Mouse (Mus musculus) kidney, adult 2 months (tissue): ENCODE measurements at regions not wholly inside any gene's neighbourhood (a gene's known extent, or its start where the extent isn't known, plus 50 kb on each side); places are given as distances from the start of the nearest gene placed in this dataset.
"Not testable (repeated sequence)": the region's sequence is repeated elsewhere in the genome, so short reads cannot be mapped to it uniquely, and the experiment has no call there.

ENCODE experiments used
- DNase-seq: peaks from one replicate; pipeline ENCODE4 v3.0.0; 2021
- H3K27ac ChIP-seq: fragments of 200-500 bp; 2 replicates; pipeline ENCODE4 v1.5.1; 2012; ENCODE audit warnings: low read depth, low read length, control low read depth, inconsistent platforms; ENCODE audit not compliant: insufficient read depth
- H3K27me3 ChIP-seq: fragments of 200-500 bp; replicated peaks from 2 replicates; pipeline ENCODE4 v1.6.1; 2012; ENCODE audit warnings: mild to moderate bottlenecking, moderate library complexity, low read length, inconsistent platforms; ENCODE audit not compliant: control insufficient read depth, insufficient read depth
- H3K36me3 ChIP-seq: fragments of 200-500 bp; 2 replicates; pipeline ENCODE4 v1.6.1; 2012; ENCODE audit warnings: mild to moderate bottlenecking, moderate library complexity, low read length, inconsistent platforms; ENCODE audit not compliant: control insufficient read depth, insufficient read depth
- H3K4me1 ChIP-seq: fragments of 200-500 bp; 2 replicates; pipeline ENCODE4 v1.6.1; 2011; ENCODE audit warnings: low read length; ENCODE audit not compliant: control insufficient read depth, insufficient read depth
- H3K4me3 ChIP-seq: fragments of 200-500 bp; 2 replicates; pipeline ENCODE4 v1.5.1; 2011; ENCODE audit warnings: mild to moderate bottlenecking, low read depth, low read length, control low read depth; ENCODE audit not compliant: insufficient read depth
- CTCF ChIP-seq: fragments of 200-500 bp; conservative IDR thresholded peaks from 2 replicates; pipeline ENCODE4 v1.5.1; 2011; ENCODE audit warnings: low read depth, mild to moderate bottlenecking, control low read depth, low read length, moderate library complexity, mixed read lengths; ENCODE audit not compliant: insufficient read depth, insufficient read length
- POLR2A ChIP-seq: fragments of 200-500 bp; IDR thresholded peaks from one replicate; pipeline ENCODE4 v1.6.1; 2011; ENCODE audit warnings: low read depth, low read length, control low read depth
- WGBS: fragments of 180-500 bp; shearing (Covaris S2); methylation state at CpG from one replicate; pipeline ENCODE4 v1.1.7; 2018; 5-methylcytosine and 5-hydroxymethylcytosine counted together

DNA sequence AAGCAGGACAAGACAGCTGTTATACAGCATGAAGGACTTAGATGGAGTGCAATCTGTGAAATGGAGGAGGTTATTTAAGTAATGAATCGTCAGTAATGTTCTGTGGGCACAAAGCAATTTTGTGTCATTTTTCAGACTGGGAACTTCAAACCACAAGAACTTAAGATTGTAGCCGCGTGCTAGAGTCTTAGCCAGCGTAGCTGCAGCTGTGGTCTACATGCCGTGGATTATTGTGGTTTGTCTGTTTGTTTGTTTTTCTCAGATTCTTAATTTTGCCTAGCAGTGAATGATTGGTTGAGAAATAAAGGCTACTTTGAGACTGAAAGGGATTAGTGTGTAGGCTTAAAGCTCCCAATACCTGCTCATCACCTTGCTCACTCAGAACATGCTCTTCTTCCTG lies 348.1 kb downstream of the Sfmbt2 start:
- Histone ChIP-seq H3K4me1 (no peaks in the 10 kb centered on the region), H3K27me3 (no peaks in the 10 kb centered on the region), H3K36me3 (no peaks in the 10 kb centered on the region), H3K4me3 (no peak overlapping the region), H3K27ac (no peak overlapping the region)
- DNase-seq: no peak
- TF ChIP-seq POLR2A (no peak), CTCF (no peak)
- WGBS: 65% methylated on average over 5 of the region's 5 CpGs

DNA sequence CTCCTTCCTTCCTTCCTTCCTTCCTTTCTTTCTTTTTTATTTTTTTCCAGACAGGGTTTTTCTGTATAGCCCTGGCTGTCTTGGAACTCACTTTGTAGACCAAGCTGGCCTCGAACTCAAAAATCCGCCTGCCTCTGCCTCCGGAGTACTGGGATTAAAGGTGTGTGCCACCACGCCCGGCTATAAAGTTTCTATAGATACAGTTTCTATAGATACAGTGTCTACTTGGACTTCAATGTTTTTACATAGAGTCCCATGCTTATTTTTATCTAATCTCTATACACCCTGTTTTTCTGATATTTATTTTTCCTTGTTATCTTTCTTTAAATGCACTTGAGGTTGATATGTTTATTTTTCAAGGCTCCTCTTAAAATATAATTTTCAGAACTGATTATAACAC lies 364.0 kb downstream of the Sfmbt2 start:
- H3K4me1 ChIP-seq, DNase-seq, H3K27ac ChIP-seq, H3K27me3 ChIP-seq, H3K36me3 ChIP-seq, H3K4me3 ChIP-seq: not testable (repeated sequence)
- WGBS: 96% methylated on average over 5 of the region's 5 CpGs

DNA sequence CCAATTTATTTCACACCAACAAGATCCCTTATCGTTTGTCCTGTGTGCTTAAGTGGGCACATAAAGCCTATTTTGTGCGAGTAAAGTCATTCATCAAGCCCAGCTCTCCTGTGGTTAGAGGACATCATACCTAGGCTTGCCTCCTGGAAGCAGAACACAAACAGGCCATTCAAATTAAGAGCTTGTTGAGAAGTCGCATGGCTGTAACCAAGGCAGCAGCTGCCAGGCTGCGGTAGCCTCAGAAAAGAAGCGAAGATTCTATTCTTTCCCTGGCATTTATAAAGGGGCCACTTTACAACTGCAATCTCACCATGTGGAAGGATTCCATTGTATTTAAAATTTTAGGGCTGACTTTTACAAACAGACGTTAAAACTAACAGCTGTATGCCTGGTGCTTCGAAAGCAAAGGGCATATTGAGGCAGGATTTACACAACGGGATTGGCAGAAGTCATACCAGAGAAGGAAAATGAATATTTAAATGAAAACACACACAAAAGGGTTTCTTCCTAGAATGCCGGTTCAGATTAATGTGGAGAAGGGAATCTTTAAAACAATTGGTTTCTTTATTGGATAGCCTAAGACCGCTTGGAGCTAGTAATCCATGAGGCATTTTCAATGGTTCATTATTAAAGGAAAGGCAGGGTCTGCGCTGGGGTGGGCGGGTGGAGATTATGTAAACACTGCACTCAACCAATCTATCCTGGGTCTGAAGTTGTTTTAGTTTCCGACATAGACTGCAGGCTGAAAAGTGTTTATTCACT lies 366.6 kb downstream of the Sfmbt2 start:
- no peaks in the 10 kb centered on the region for H3K4me1 ChIP-seq
- no peak overlapping the region for H3K27ac ChIP-seq
- DNase-seq: no peak
- TF ChIP-seq CTCF (no peak), POLR2A (no peak)
- no peaks in the 10 kb centered on the region for H3K36me3 ChIP-seq
- H3K4me3 ChIP-seq: no peak overlapping the region
- WGBS: 37% methylated on average over 13 of the region's 13 CpGs
- H3K27me3 ChIP-seq: no peaks in the 10 kb centered on the region

DNA sequence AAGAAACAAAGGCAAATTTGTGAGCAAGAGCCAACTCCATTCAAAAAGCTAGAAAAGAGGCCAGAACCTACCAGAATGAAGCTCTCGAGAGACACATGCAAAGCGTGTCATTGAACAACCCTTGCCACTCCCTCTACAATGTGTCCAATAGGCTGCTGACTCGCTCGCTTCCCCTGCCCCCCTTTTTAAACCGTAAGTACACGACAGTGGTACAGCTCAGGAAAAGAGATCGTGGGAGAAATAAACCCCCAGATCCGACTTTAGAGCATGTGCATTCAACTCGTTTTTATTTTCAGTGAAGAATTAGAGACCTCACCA lies 367.1 kb downstream of the Sfmbt2 start:
- no peaks in the 10 kb centered on the region for H3K27me3 ChIP-seq
- 70% methylated on average over 9 of the region's 9 CpGs for WGBS
- H3K36me3 ChIP-seq: no peaks in the 10 kb centered on the region
- no peaks in the 10 kb centered on the region for H3K4me1 ChIP-seq
- no peak overlapping the region for H3K4me3 ChIP-seq
- TF ChIP-seq POLR2A (no peak), CTCF (no peak)
- H3K27ac ChIP-seq: no peak overlapping the region
- no peak for DNase-seq

DNA sequence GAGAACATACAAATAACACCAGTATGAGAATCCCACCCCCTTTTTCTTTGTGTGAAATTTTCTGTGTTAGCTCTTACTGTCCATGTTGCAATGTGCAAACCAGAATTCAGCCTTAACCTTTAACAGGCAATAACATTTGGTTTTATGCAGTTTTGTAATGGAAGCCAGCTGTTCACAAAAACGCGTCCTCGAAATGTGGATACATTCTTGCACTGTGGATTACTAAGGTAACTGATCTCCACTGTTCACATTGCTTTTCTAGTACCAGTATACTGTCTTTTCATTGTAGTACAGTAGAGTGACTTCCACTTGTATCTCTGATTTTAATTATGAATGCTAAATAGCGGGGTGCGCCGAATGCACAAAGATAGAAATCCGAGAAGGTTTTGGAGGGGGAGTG lies 374.8 kb downstream of the Sfmbt2 start:
- H3K36me3 ChIP-seq: no peaks in the 10 kb centered on the region
- no peaks in the 10 kb centered on the region for H3K4me1 ChIP-seq
- WGBS: 58% methylated on average over 7 of the region's 7 CpGs
- no peaks in the 10 kb centered on the region for H3K27me3 ChIP-seq
- no peak for TF ChIP-seq POLR2A
- no peak for TF ChIP-seq CTCF
- H3K27ac ChIP-seq: no peak overlapping the region
- no peak for DNase-seq
- no peak overlapping the region for H3K4me3 ChIP-seq

DNA sequence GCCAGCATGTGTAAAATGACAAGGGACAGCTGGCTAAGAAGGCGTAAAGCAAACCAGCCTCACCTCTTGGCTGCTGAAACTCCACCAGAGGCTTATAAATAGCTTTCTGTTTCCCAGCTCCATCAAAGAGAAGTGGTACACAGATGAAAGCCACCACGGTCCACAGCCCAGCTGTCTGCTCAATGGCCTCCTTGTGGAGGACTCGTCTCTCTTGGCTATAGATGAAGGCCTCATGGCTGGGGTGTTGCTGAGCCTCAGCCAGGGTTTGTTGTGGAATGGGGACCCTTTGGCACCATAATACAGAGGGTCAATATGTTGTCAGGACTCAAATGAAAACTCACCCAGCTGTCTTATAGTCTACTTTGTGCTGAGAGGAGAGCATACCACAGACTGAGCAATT lies 385.1 kb downstream of the Sfmbt2 start:
- Histone ChIP-seq H3K4me3 (no peak overlapping the region), H3K4me1 (no peaks in the 10 kb centered on the region), H3K27ac (no peak overlapping the region), H3K27me3 (no peaks in the 10 kb centered on the region), H3K36me3 (no peaks in the 10 kb centered on the region)
- 56% methylated on average over 3 of the region's 3 CpGs for WGBS
- DNase-seq: no peak
- TF ChIP-seq CTCF: no peak
- TF ChIP-seq POLR2A: no peak

DNA sequence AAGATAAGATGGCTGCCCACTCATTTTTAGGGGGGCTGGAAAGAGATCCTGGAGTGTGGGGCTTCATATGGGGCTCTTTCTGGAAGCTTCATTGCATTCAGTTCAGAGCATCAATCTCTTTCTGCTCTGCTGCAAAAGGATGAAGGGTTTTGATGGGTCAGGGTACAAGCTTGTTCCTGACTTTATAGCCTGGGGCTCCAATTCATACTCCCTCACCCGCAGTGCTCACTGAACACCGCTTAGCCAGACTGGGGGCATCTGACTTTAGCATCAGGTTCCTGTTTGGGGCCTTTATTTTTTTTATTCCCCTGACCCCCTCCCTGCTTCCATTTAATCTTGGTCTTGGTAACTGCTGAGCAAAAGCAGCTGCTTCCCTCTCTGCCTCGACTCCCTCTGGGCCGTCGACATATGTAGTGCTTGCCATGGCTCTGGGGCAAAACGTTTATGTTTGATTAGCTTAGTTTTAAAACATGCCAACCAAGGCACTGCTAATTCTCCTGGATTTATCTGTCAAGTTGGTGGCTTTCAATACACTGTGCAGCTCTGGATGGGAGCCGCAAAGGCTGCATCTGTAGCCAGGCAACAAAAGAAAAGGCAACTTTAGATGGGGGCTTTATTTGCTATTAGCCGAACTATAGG lies 387.0 kb downstream of the Sfmbt2 start:
- WGBS: 39% methylated on average over 8 of the region's 8 CpGs
- Histone ChIP-seq H3K27ac (no peak overlapping the region), H3K36me3 (no peaks in the 10 kb centered on the region), H3K27me3 (no peaks in the 10 kb centered on the region), H3K4me3 (no peak overlapping the region), H3K4me1 (no peaks in the 10 kb centered on the region)
- DNase-seq: no peak
- TF ChIP-seq POLR2A (no peak), CTCF (no peak)
